Mouse (Mus musculus) lung, adult 2 months (tissue): ENCODE data around the gene Tcfl5.

Experiments
- CTCF ChIP-seq: fragments of 200-500 bp; IDR thresholded peaks from 2 replicates; pipeline ENCODE4 v1.5.1; 2011; ENCODE audit warnings: mild to moderate bottlenecking, low read length, control low read depth; ENCODE audit not compliant: insufficient read depth
- POLR2A ChIP-seq: fragments of 200-500 bp; IDR thresholded peaks from 2 replicates; pipeline ENCODE4 v1.6.1; 2011; ENCODE audit warnings: low read depth, mild to moderate bottlenecking, control low read depth, low read length, borderline replicate concordance; ENCODE audit errors: extremely low read depth

DNA sequence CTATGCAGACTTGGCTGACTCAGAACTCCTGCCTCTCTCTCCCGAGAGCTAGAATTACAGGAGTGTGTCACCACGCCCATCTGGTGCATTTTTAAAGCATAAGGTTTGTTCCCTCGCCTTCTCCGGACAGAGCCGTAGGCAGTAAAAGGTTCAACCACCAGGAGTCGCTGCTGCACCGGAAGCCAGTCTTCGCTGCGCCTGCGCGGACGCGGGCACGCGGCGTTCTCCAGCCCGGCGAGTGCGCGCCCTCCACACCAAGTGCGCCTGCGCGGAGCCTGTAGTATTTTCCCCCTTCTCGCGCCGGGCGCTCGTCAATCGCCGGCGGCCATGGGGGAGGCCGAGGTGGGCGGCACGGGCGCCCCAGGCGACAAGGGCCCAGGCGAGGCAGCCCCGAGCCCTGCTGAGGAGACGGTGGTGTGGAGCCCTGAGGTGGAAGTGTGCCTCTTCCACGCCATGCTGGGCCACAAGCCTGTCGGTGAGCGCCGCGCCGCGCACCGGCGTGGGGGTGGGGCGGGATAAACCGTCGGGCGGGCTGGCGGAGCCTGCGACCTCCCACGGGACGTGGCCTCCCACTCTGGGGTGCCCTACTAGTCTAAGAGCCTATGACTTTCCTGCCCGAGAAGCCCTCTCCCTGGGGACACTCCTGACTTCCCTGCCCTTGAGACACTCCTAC, 59.9 kb downstream of the Tcfl5 start:
- TF ChIP-seq POLR2A = peak; percentile 66; the same call in 1 of the 2 replicates
- TF ChIP-seq CTCF = peak; percentile 86
